Mouse (Mus musculus) heart, embryonic 10.5 days (tissue): ENCODE measurements at regions not wholly inside any gene's neighbourhood (a gene's known extent, or its start where the extent isn't known, plus 50 kb on each side); places are given as distances from the start of the nearest gene placed in this dataset.

Experiments
- DNase-seq: peaks from one replicate; pipeline ENCODE4 v3.0.0-alpha.2; 2017; ENCODE audit warnings: low spot score
- H3K27ac ChIP-seq: fragments of 300-500 bp; sonication (generic); 2 replicates; pipeline ENCODE4 v1.5.1; 2016; ENCODE audit warnings: mild to moderate bottlenecking
- H3K27me3 ChIP-seq: fragments of 300-500 bp; sonication (generic); 2 replicates; pipeline ENCODE4 v1.6.1; 2016; ENCODE audit warnings: mild to moderate bottlenecking; ENCODE audit not compliant: poor library complexity, insufficient read depth, severe bottlenecking
- H3K36me3 ChIP-seq: fragments of 300-500 bp; sonication (generic); 2 replicates; pipeline ENCODE4 v1.6.1; 2016; ENCODE audit warnings: mild to moderate bottlenecking, moderate library complexity
- H3K4me1 ChIP-seq: fragments of 300-500 bp; sonication (generic); 2 replicates; pipeline ENCODE4 v1.6.1; 2016; ENCODE audit warnings: mild to moderate bottlenecking
- H3K4me3 ChIP-seq: fragments of 300-500 bp; sonication (generic); 2 replicates; pipeline ENCODE4 v1.5.1; 2016; ENCODE audit warnings: mild to moderate bottlenecking, moderate library complexity
- H3K9me3 ChIP-seq: fragments of 300-500 bp; sonication (generic); 2 replicates; pipeline ENCODE4 v1.6.1; 2016; ENCODE audit warnings: mild to moderate bottlenecking, moderate library complexity
- WGBS: fragments of 180-500 bp; shearing (Covaris S2); methylation state at CpG from one replicate; pipeline ENCODE4 v1.1.7; 2016; 5-methylcytosine and 5-hydroxymethylcytosine counted together

DNA sequence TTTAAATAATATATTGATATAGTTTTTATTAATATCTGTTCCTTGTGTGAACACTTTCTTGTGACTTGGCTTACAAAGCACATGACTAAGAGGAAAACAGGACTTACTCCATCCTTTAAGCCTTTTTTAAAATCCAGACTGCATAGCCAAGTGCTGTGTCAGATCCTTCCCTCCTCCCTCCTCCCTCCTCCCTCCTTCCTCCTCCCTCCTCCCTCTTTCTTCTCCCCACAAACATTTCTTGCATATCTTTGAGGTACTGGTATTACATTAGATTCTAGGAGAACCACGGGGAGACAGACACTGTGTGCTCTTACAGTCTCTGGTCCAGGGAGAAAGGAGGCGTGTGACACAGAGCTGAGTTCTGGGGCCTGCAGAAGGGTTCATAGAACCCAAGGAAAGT is 155.8 kb upstream of the Hmga2 start:
- whole genome bisulfite sequencing, result 65% methylated on average over 2 of the region's 2 CpGs
- Histone ChIP-seq H3K36me3 (no peaks in the 10 kb centered on the region), H3K9me3 (no peaks in the 10 kb centered on the region), H3K27ac (no peak overlapping the region), H3K27me3 (no peaks in the 10 kb centered on the region; the same call in 1 of the 2 replicates), H3K4me1 (peaks cover 23% of the 10 kb centered on the region), H3K4me3 (no peak overlapping the region)
- no peak for DNase-seq

DNA sequence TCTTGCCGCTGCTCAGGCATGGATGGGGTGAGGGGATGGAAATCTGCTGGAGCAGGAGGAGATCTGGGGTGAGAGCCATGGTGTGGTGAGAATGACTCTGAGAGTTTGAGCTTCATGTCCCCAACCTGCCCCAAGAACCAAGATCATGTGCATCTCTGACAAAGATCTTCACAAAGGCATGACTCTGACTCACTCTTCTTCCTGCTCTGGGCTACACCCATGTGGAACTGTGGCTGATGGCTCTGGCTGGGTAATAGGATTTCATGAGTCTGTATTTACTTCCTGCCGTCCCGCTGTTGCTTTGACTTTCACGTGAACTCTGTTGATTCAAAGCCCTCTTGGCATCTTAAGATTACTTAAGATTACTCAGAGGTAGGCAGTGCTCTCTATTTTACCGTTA is 151.8 kb upstream of the Hmga2 start:
- WGBS, result 63% methylated on average over 5 of the region's 5 CpGs
- H3K4me1 ChIP-seq, result peaks cover 6% of the 10 kb centered on the region
- DNase-seq, result no peak
- no peak overlapping the region for H3K27ac ChIP-seq
- no peaks in the 10 kb centered on the region; the same call in 1 of the 2 replicates for H3K27me3 ChIP-seq
- no peaks in the 10 kb centered on the region for H3K9me3 ChIP-seq
- H3K36me3 ChIP-seq, result no peaks in the 10 kb centered on the region
- no peak overlapping the region for H3K4me3 ChIP-seq

DNA sequence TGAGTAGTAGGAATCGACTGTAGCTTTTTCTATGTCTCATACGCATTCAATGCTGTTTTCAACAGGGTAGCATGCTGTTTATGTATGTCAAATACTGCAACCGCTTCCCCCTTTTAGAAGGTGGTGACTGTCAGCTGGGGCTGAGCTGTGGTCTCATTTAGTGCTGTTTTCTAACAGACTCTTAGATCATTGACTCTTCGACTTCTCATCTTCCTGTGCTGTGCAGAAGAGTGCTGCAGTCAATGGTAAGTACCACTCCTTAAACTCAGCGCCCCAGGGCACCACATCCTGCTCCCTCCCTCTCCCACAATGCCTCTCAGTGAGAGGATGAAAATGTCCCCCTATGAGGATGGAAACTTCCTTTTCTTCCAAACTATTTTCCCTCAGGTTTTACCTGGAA is 149.2 kb upstream of the Hmga2 start:
- Histone ChIP-seq H3K4me1 (peaks cover 6% of the 10 kb centered on the region), H3K36me3 (no peaks in the 10 kb centered on the region), H3K27ac (no peak overlapping the region), H3K4me3 (no peak overlapping the region), H3K9me3 (no peaks in the 10 kb centered on the region), H3K27me3 (no peaks in the 10 kb centered on the region)
- no peak for DNase-seq
- WGBS, result 74% methylated on average over 5 of the region's 5 CpGs

DNA sequence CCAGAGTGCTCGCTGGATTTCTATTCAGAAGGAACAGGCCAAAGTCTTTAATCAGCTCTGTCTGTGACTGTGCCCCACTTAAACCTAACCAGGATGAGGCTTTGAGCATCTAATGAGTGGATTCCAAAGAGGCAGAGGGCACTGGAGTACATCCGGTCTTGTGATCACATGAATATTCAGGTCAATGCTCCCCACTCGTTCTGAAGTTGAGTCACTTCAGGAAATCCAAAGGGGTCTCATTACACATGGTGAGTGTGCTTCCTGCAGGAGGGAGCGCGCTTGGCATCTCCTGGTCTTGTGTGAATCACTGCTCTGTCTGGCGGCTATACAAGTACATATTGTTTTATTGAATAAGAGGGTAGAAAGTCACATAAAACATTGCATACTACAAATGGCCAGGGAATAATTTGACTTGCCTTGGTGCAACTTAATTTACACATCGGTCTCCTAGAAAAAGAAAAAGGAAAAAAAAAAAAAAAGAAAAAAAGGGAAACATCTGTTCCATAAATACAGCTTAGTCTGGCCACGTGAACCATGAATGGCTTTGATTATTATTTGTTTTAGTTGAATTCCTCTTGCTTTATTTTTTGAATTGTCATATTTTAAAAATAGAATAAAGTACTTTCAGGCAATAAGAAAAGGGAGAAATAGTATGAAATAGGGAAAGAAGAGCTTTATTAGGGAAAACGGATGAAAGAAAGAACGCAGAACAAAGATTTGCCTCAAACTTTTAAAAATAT is 148.1 kb upstream of the Hmga2 start:
- DNase-seq, result no peak
- Histone ChIP-seq H3K36me3 (no peaks in the 10 kb centered on the region), H3K9me3 (no peaks in the 10 kb centered on the region), H3K27me3 (no peaks in the 10 kb centered on the region), H3K27ac (no peak overlapping the region), H3K4me3 (no peak overlapping the region), H3K4me1 (peaks cover 6% of the 10 kb centered on the region)
- 79% methylated on average over 10 of the region's 10 CpGs for WGBS

DNA sequence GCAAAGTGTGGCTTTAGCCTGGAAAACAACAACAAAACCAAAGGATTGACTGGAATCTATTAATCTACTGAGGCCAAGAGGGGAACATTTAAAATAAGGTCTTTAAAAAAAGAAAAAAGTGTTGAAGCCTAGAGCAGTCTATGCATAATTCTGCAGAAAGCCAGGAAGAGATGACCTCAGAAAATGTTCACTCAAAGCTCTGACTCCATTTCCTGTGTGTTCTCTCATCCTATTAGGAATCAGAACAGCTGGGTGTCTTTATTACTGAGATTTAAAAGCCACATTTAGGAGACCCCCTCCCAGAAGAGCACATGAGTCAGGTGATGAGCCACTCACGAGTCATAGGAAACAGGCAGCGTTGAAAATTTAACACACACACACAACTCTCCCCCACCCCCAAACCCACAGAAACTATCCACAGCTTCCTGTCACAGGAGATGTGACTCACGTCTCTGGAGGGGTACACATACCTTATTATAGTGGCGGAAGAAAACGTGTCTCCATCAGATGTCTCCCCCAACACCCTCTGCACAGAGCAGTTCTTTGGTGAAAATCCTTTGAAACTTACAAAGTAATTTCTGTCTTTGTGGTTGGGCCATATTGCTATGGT is 140.2 kb upstream of the Hmga2 start:
- DNase-seq, result no peak
- Histone ChIP-seq H3K4me3 (no peak overlapping the region), H3K9me3 (no peaks in the 10 kb centered on the region), H3K4me1 (no peaks in the 10 kb centered on the region), H3K36me3 (no peaks in the 10 kb centered on the region), H3K27me3 (no peaks in the 10 kb centered on the region), H3K27ac (no peak overlapping the region)
- WGBS, result 59% methylated on average over 5 of the region's 5 CpGs

DNA sequence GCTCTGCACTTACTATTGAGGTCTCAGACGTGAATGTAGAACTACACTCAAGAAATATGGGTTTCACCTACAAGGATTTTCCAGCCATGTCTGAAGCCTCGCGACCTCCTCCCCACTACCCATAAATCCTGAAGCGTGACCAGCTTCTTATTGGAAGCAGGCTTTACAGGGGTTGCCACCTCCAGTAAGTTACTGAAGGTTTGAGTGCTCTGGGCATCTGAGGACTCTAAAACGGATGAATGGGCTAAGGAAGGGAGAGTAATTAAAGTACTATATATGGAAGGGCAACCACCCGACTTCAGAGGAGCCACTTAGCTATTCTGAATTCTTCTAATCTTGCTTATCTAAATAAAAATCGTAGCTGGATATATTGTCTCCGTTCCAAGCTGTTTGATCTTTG is 136.1 kb upstream of the Hmga2 start:
- no peaks in the 10 kb centered on the region for H3K4me1 ChIP-seq
- H3K4me3 ChIP-seq, result no peak overlapping the region
- H3K9me3 ChIP-seq, result no peaks in the 10 kb centered on the region
- 72% methylated on average over 8 of the region's 8 CpGs for WGBS
- H3K36me3 ChIP-seq, result no peaks in the 10 kb centered on the region
- DNase-seq, result no peak
- H3K27me3 ChIP-seq, result no peaks in the 10 kb centered on the region
- H3K27ac ChIP-seq, result no peak overlapping the region

DNA sequence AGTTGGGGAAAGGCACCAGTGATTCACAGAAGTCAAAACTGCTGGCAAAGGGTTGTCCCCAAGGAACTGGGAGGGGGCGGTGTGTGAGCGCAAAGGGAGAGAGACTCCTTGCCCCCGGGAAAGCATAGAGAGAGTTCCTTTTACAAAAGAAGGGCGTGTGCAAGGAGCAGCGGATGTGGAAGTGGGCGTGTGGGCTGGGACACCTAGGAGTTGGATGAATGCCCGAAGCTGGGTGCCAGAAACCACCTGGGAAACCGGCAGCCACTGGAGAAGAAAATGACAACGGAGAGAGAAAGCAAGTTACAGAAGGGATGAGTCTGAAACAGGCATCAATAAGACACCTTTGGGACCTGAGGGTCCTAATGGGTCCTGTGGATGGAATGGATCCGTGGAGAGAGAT is 133.8 kb upstream of the Hmga2 start:
- H3K4me3 ChIP-seq, result no peak overlapping the region
- no peaks in the 10 kb centered on the region for H3K9me3 ChIP-seq
- no peaks in the 10 kb centered on the region for H3K36me3 ChIP-seq
- WGBS, result 72% methylated on average over 10 of the region's 10 CpGs
- peaks cover 8% of the 10 kb centered on the region; the same call in 1 of the 2 replicates for H3K4me1 ChIP-seq
- H3K27me3 ChIP-seq, result peaks cover 16% of the 10 kb centered on the region
- no peak overlapping the region for H3K27ac ChIP-seq
- no peak for DNase-seq

DNA sequence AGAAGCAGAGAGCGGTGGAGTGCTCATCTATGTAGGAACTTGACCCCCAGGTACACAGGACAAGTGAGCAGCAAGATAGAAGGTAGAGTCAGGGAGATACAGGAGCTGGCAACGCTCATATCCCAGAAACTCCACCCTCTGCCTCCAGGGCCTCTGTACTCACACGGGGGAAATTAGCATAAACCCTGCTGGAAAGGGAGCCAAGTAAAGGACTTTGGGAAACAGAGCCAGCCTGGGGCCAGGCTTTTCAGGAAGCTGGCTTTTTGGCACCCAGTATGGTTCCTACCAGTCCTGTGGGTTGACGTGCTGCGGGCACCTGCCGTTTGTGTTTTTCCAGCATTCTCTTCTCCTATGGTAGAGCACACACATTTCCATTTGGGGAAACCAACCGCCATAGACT is 128.2 kb upstream of the Hmga2 start:
- H3K4me1 ChIP-seq, result peaks cover 8% of the 10 kb centered on the region; the same call in 1 of the 2 replicates
- no peaks in the 10 kb centered on the region for H3K9me3 ChIP-seq
- 49% methylated on average over 7 of the region's 7 CpGs for WGBS
- no peaks in the 10 kb centered on the region for H3K36me3 ChIP-seq
- H3K27me3 ChIP-seq, result peaks cover 23% of the 10 kb centered on the region
- H3K27ac ChIP-seq, result no peak overlapping the region; the same call in 1 of the 2 replicates
- no peak overlapping the region for H3K4me3 ChIP-seq
- no peak for DNase-seq

DNA sequence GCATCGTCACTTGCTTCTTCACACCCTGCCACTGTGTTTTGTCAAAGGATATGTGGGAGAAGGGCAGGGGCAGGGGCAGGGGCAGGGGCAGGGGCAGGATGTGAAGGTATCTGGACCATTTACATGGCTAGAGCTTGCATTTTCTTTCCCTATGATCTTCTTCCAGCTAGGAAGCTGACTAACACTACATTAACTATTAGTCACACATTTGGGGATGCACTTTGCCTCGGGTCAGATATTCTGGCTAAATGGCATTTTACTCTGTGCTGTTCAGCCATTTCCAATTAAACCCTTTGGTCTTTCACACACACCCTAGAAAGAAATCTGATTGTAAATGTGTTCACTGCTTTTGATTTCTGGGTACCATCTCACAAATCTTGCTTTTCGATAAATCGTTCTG is 126.9 kb upstream of the Hmga2 start:
- H3K4me3 ChIP-seq, result no peak overlapping the region
- H3K4me1 ChIP-seq, result peaks cover 8% of the 10 kb centered on the region; the same call in 1 of the 2 replicates
- WGBS, result 83% methylated on average over 4 of the region's 4 CpGs
- DNase-seq, result no peak
- H3K36me3 ChIP-seq, result no peaks in the 10 kb centered on the region
- no peak overlapping the region for H3K27ac ChIP-seq
- no peaks in the 10 kb centered on the region for H3K9me3 ChIP-seq
- peaks cover 23% of the 10 kb centered on the region for H3K27me3 ChIP-seq

DNA sequence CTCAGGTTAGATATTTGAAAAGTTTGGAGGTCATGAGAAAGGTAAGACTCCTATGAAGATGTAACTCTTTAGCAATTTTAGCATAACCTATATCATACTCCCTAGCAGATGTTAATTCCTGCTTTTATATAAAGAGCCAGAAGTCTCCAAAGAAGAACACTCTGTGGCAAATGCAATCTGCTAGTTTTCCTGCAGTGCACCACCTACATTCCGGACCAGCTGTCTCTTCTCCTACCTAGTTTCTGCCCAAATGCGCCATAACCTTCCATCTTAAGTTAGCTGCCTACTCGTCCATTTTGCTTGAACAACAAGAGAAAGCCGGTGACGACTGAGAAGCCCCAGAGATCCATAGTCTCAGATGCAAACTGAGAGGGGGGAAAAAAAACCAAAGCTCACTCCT is 124.5 kb upstream of the Hmga2 start:
- no peak for DNase-seq
- Histone ChIP-seq H3K4me1 (peaks cover 4% of the 10 kb centered on the region; the same call in 1 of the 2 replicates), H3K36me3 (no peaks in the 10 kb centered on the region), H3K27me3 (peaks cover 14% of the 10 kb centered on the region; the same call in 1 of the 2 replicates), H3K9me3 (no peaks in the 10 kb centered on the region), H3K4me3 (no peak overlapping the region), H3K27ac (no peak overlapping the region)
- WGBS, result 80% methylated on average over 5 of the region's 5 CpGs

DNA sequence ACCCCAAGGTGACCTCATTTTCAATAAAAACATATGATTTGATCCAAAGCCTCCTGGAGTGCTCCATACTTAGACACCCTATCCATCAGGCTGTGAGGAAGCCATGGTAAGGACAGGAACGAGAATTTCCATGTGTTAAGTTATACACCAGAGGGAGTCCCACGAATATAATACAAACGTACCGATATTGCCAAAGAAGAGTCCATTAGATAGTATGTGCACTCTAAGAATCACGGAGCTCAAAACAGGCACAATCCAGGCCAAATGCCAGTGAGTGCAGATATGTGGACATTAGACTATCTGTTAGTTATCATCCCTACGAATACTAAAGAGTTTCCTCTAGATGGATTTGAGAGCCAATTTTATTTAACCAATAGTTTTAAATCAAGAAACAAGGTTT is 123.3 kb upstream of the Hmga2 start:
- no peaks in the 10 kb centered on the region for H3K9me3 ChIP-seq
- WGBS, result 81% methylated on average over 6 of the region's 6 CpGs

DNA sequence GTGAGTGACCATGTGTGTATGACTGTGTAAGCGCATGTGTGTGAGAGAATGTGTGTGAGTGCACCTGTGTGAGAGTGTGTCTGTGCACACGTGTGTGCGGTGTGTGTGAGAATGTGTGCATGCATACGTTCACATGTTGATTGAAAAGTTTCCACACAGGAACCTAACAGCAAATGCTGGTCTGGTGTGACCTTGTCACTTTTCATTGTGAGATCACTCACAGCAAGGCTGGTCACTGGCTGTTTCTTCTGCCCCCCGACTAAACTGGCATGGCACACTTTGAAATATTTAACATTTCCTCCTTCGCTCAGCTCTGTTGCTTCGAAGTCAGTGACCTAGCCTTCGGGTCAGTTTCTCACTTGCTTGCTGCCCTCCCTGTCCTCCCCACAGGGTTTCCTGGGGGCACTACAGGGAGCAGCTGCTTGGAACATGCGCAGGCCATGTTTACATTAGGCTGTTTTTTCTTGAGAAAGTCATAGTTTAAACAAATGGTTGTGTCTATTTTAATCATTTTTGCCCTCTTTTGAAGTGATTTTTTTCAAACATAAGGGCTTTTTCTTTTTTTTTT is 121.1 kb upstream of the Hmga2 start:
- Histone ChIP-seq H3K9me3 (no peaks in the 10 kb centered on the region), H3K27me3 (no peaks in the 10 kb centered on the region), H3K27ac (no peak overlapping the region), H3K36me3 (no peaks in the 10 kb centered on the region), H3K4me3 (no peak overlapping the region), H3K4me1 (peaks cover 4% of the 10 kb centered on the region; the same call in 1 of the 2 replicates)
- WGBS, result 59% methylated on average over 9 of the region's 9 CpGs
- no peak for DNase-seq

More for the DNA sequence above, 123.3 kb upstream of the Hmga2 start:
- H3K27ac ChIP-seq, result no peak overlapping the region
- peaks cover 2% of the 10 kb centered on the region; the same call in 1 of the 2 replicates for H3K27me3 ChIP-seq
- H3K36me3 ChIP-seq, result no peaks in the 10 kb centered on the region
- no peak for DNase-seq
- peaks cover 4% of the 10 kb centered on the region; the same call in 1 of the 2 replicates for H3K4me1 ChIP-seq
- H3K4me3 ChIP-seq, result no peak overlapping the region

DNA sequence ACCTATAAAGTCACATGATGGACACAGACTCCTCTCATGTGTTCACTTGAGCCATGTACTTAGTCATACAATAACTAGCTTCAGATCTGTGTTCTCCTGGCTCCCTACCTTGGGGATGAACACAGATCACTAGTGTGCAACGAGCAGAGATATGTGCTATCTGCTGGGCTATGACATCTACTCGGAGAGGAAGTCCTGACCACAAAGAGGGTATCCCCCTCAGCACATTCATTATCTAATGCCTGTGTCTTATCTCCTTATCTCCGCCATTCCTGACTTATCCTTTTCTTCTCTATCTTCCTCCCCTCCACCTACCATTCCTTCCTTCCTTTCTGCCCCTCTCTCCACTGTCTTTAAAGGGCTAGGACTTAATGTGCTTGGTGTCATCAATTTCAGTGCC is 118.9 kb upstream of the Hmga2 start:
- Histone ChIP-seq H3K27me3 (no peaks in the 10 kb centered on the region), H3K4me1 (peaks cover 4% of the 10 kb centered on the region; the same call in 1 of the 2 replicates), H3K4me3 (no peak overlapping the region), H3K9me3 (no peaks in the 10 kb centered on the region), H3K27ac (no peak overlapping the region), H3K36me3 (no peaks in the 10 kb centered on the region)
- DNase-seq, result no peak
- WGBS, result 76% methylated on average over 3 of the region's 3 CpGs
